Mouse (Mus musculus) activated CD4-positive, CD25-positive, alpha-beta regulatory T cell, adult 4 months (primary cell): ENCODE measurements around the gene Hoxd8. TPM values are rescaled to one million over a fixed set of nuclear protein-coding genes. Genes with fewer than 3 reads are reported as not detected.

Experiments used
- ATAC-seq: one replicate; pipeline ENCODE4 v1.8.0; 2017
- polyA plus RNA-seq, 2 experiments: library from polyadenylated mRNA; unstranded; fragments of 100-300 nt; shearing (Covaris generic); gene quantifications; one replicate each; pipeline ENCODE4 v1.2.1; 2017

The Hoxd8 gene
- polyA plus RNA-seq, 2 experiments from 2014 or later: not detected

DNA sequence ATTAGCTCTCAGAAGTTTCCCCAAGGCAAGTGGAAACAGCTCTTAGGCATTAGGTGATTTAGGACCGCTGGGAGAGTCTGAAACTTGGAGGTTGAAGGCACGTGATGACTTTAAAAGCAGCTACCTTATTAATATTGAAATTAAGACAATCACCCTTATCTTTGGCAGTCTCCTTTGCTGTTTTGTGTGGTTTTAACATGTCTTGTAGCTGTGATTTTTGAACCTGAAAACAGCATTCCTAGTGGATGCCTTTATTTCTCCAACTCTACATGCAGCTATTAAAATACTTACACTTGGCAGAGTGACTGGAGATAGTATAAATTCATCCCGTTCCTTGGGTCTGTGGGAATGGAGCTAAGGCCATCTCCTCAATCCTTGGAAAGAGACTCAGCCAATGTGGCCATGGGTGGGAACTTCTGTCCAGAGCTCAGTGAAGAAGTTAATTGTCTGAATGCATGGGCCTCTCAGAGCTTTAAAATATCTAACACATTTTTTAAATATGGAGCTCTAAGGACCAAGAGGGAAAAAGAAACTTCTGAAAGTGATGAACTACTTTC is 33.7 kb upstream of the Hoxd8 start:
- no peak for ATAC-seq

DNA sequence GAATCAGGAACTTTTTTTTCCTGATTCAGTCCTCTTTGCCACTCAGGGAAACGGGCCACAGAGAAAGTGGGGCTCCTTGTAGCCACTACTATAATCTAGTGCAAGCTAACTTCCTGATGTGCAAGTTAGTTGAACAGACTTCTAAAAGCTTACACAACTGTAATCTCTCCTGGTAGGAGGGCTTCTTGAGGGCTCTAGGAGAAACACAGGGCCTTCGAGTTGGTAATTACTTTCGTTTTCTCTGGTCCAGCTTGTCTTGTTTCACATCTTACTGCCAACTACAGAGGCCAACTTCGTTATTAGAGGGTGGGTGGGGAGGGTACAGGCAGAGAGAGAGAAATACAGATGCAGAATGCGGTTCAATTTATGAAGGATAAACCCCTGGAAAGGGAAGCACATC is 32.6 kb upstream of the Hoxd8 start:
- no peak for ATAC-seq

DNA sequence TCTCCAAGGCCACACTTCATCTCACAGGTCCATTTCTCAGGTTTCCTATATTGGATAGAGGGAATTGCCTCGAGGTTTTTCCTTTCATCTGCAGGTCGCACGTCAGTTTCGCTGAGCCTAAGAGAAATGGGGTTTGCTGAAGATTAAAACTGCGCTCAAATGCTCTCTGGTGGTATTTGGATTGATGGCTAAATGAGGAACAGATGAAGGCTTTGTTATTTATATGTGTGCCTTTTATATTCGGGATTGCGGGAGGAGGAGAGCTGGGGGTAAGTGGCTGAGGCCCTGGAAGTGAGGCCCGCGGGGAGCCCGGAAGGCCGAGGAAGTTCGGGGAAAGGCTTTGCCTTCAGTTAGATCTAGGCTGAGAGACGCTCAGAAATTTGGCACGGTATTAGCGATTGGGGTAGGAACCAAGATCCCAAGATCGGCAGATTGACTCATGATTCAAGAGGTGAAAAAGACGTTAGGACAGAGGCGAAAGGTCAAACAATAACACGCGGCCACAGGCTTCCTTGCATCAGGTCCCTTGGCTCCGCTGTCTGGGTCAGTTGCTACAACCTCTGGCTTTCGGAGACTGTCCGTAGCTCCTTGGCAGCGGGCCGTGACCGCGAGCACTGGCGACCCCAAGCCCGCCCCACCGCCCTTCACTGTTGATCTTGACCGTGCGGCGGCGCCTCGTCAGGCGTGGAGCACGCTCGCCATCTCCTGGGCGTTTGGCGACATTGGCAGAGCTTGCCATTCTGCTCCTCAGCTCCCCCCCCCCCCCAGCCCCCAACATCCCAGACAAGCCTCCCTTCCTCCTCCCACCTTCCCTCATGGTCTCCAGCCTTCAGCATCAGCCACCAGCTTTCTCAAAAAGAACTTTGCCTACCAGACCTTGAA is 31.7 kb upstream of the Hoxd8 start:
- no peak for ATAC-seq

DNA sequence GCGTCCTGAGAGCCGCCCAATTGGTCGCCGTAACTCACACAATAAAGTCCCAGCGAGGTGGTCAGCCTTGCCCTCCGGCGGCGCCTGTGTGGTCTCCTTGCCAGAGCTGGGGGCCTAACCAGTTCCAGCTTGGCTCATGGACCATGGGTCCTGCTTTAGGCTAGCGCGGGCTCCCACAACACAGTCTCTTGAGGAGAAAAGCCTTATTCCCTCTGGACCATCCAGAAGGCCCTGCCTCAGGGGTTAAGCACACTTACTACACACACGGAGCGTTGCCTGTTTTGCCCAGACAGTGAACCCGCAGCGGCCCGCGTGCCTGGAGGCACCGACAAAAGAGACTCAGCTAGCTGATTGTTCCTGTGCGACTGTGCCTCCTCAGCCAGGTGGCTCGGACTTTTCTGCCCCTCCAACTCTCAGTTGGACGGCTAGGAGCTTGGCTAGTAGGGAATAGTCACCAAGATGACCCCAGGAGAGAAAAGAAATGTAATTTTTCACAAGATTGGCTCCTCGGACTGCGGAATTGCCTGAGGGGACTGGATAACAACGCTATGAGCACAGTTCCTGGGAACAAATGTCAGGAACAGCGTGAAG is 30.5 kb upstream of the Hoxd8 start:
- ATAC-seq: no peak

DNA sequence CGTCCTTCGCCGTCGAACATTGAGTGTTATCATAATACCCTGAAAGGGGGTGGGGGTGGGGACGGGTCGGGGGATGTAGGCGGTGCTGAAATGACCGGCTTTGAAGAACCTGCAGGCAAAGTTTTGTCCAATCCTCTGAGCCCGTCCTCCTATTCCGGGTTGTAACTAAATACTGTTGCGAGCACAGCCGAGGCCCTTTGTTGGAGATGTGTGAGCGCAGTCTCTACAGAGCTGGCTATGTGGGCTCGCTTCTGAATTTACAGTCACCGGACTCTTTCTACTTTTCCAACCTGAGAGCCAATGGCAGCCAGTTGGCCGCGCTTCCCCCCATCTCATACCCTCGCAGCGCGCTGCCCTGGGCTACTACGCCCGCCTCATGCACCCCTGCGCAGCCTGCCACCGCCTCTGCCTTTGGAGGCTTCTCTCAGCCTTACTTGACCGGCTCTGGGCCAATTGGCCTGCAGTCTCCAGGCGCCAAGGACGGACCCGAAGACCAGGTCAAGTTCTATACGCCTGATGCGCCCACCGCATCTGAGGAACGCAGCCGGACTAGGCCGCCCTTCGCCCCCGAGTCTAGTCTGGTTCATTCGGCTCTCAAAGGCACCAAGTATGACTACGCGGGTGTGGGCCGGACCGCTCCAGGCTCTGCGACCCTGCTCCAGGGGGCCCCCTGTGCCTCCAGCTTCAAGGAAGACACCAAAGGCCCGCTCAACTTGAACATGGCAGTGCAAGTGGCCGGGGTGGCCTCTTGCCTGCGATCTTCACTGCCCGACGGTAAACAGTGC is 29.3 kb upstream of the Hoxd8 start, which contains the start of gene Hoxd12:
TSS of gene Hoxd12 (plus strand) at position 133 of the 785 bp plus-strand sequence.
- no peak for ATAC-seq

DNA sequence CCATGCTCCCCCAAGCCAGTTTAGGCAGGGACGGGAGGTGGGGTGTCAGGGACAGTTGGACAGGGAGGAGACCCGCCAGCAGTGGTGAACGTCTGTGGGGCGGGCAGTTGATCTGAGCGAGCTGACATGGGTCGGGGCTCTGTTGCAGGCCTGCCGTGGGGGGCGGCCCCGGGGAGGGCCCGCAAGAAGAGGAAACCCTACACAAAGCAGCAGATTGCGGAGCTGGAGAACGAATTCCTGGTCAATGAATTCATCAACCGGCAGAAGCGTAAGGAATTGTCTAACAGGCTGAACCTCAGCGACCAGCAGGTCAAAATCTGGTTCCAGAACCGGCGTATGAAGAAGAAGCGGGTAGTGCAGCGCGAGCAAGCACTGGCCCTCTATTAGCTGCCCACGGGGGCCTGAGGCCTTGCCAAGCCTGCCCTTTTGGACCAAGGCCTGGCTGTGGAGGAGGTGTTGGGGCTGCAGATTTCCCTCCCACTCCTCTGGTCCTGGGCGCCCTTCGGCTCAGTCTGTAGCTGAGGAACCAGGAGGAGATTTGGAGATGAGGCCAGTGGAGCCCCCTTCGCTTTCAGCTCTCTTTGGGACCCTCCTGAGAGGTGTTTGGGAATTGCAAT is 28.6 kb upstream of the Hoxd8 start:
- ATAC-seq: no peak

DNA sequence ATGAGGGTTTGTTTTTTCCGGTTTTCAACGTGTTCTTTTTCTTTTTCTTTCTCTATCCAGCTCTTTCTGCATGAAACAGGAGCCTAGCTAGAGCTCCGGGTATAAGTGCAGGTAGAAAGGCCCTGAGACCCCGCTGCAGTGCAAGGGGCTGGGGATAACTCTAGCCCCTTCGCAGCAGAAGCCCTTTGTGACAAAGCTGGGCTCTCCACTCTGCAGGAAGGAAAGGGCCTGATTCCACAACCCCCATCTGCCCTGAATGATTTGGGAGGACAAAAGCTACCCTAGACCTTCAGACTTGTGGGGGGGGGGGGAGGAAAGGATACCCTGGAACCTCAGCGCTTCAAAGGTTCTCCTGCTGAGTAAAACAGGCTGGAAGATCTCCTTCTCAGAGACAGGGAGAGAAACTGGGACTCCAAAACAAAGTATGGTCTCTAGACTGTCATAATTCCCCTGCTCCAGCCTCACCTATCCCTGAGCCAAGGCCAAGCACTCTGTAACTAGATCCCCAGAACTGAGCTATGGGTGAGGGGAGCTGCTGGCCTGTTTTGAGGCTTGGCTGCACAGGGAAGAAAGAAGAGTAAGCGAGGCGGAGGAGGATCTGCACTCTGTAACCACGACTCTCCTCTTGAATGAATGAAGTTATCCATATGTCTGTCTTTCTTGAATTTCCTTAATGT is 27.9 kb upstream of the Hoxd8 start:
- ATAC-seq: no peak

DNA sequence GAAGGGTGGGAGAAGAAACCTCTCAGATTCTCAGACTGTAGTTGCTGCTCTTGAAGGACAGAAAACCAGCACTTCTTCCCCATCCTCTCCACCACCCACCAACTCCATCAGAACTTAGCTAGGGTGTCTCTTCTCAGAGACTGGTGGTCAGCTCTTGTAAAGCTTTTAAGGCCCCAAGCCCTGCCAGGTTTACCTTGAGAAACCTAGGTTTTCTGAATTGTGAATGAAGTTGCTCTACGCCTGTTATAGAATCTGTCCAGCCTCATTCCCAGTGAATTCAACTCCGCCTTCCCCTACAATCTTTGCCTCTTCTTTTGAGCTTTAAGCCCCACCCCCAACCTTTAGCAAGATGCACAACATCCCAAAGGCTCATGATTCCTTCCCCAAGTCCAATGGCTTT is 27.3 kb upstream of the Hoxd8 start:
- ATAC-seq: no peak

DNA sequence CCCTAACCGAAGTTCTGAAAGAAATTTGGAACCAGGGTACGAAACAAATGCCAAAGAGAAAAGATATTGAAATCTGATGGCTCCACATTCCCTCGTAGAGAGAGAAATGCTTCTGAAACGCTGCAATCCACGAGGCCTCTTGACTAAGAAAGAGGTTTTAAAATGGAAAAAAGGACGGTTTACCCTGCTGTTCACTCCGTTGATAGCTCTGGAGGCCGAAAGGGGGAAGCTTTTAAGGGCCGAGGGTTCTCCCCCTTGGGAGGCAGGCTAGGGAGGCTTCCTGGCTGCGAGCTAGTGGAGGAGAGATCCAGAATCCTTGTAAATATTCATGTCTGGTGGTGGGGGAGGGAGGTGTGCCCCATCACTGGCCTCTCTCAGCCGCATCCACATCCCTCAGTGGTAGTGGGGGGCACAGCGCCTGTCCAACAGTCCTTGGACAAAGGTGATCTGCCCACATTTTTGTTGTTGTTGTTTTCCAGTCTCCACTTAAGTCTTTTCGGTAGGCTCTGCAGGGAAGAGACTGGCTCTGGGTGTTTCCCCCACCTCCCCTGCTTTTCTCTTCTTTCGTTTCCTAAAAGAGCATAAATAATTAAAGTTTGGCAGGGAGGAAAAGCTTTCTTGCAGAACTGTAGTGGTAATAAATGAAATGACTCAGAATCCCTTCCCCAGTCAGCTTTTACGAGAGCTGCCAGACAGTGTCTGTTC is 25.4 kb upstream of the Hoxd8 start, which contains the start of gene Hoxd11:
TSS of gene Hoxd11 (plus strand) at position 667 of the 705 bp plus-strand sequence.
- ATAC-seq: no peak

DNA sequence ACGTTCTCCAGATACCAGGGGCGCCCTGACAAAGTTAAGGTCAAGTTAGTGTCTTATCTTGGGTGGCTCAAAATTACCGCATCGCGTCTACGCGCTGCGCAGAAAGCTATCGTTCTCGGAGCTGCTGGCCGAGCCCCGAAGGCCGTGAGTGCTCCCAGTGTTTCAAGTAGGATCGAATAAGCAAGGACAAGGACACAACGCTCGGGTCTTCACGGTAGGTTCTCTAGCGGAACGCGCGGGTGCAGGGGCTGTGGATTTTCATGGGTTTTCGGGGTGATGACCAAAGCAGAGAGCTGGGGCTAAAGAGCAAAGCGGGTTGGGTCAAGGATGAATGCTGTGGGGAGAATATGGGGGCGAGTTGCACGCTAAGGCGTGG is 24.8 kb upstream of the Hoxd8 start:
- no peak for ATAC-seq

DNA sequence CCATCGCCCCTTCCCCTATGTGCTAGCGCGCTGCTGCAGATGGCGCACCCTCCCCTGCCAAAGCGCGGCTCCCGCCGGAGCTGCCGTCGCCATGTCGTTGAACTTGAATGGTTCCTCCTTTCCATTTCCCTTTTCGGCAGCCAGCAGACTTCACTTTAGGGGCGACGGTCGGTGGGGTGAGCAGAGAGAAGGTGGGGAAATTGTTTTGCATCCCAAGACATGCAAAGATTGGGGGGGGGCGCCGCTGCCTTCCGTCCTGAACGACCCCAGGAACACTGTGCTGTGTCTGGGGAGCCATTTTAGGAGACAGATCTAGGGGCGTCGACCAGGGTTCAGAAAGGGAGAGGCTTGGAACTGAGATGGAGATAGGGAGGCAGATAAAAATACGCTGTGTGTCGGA is 24.4 kb upstream of the Hoxd8 start:
- no peak for ATAC-seq

DNA sequence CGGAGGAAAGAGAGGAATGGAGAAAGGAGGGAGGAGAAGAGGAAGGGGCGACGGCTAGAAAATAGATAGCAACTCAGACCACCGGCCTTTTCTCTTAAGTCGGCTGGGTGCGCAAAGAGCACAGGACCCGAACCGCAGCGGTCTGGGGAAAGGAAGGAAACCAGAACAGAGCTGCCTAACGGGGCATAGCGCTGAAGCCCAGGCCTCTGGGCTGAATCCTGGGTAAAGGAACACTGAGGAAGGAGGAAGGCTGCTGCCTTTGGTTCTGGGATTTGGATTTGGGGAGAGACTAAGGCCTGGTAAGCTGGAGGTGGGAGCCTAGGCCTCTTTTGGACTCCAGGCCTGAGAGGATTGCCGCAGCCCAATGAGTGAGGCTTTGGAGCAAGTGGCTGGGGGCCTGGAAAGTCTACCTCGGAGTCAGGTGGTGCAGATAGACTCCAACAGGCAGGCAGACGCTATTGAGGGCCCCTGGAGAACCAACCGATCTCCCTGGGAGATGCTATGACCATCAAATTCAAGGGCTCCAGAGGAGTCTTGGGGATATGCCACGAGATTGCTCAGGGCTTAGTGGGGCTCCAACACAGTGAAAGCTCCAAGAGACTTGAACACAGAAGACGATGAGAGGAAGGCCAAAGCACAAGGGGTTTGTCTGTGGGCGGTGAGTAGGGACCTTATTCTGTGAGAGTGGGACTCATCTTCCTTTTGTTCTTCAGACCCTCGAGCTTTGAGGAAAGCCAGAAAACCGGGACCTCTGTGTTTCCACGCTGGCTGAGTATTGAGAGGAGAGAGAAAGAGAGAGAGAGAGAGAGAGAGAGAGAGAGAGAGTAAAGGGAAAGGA is 23.6 kb upstream of the Hoxd8 start:
- ATAC-seq: no peak

DNA sequence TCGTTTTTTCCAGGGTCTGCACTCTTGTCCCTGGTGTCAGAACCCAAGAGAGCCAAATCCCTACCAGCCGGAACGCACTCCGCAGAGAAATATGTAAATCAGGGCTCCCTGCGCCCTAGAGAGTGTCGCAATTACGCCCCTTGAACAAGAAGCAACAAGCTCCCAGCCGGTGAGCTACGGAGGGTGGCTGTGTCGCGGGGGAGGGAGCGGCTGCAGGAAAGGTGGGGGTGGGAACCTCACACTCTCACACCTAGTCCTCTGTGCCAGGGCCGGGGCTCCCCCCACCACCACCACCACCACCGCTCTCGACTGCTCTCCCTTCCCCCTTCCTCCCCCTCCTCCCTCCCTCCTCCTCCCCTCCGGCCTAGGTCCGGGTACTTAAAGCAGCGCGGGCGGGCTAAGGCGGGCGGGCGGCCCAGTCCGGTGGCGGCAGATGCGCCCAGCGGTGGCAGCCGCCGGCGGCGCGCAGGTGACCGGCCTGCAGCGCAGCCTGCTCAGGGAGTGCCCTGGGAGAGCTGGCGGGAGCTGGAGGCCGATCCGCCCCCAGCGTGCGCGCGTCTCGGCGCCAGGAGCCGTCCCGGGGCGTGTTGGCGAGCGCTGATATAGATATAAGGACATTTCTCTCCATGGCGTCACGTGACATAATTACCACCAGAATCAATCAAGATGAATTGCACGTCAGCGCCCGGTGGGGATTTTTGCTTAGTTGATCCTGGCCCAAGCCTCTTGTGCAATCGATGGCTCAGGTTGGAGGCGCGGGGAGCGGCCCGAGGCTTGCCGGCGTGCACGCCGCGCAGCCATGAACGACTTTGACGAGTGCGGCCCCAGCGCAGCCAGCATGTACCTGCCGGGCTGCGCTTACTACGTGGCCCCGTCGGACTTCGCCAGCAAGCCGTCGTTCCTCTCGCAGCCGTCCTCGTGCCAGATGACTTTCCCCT is 22.6 kb upstream of the Hoxd8 start:
- ATAC-seq: no peak

DNA sequence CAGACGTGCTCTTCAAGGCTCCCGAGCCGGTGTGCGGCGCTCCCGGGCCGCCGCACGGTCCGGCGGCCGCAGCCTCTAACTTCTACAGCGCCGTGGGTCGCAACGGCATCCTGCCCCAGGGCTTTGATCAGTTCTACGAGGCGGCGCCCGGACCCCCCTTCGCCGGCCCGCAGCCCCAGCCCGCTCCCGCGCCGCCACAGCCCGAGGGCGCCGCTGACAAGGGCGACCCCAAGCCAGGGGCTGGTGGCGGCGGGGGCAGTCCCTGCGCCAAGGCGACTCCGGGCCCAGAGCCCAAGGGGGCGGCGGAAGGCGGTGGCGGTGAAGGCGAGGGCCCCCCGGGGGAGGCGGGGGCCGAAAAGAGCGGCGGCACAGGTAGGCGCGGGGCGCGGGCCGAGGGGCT is 21.6 kb upstream of the Hoxd8 start:
- no peak for ATAC-seq

DNA sequence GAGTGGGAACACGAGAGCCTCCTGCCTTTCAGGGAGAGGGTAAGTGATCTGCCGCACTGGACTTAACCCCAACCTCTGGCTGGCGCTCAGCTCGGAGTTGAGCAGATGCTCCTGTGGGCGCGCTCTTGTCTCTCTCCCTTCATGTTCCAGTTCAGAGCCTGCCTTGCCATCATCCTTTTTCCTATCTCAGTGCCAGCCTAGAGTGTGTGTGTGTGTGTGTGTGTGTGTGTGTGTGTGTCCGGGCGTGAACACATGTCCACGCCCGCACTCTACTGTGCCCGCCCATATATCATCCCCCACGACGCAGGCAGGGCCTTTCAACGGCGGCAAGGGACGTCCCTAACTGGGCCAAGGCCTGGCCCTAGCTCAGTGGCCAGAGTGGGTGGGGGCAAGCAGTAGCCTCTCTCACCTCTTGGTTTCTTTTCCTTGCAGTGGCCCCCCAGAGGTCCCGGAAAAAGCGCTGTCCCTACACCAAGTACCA is 20.9 kb upstream of the Hoxd8 start:
- ATAC-seq: no peak

DNA sequence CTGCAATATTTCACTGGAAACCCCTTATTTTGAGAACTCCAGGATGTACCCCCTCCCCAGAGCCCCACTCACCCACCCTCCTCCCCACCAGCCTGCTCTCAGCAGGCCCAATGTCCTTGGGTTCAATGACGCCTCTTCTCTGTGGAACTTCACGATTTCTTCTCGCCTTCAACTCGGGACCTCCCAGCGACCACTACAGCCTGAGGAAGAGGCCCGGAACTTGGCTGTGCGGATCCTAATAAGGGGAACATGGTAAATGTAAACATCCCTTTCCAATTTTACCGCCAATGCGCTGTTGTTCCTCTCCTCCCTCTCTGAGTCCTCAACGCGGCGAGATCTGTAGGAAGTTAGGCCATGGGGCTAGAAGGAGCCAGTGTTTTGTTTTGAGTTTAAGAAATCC is 20.3 kb upstream of the Hoxd8 start:
- ATAC-seq: no peak

DNA sequence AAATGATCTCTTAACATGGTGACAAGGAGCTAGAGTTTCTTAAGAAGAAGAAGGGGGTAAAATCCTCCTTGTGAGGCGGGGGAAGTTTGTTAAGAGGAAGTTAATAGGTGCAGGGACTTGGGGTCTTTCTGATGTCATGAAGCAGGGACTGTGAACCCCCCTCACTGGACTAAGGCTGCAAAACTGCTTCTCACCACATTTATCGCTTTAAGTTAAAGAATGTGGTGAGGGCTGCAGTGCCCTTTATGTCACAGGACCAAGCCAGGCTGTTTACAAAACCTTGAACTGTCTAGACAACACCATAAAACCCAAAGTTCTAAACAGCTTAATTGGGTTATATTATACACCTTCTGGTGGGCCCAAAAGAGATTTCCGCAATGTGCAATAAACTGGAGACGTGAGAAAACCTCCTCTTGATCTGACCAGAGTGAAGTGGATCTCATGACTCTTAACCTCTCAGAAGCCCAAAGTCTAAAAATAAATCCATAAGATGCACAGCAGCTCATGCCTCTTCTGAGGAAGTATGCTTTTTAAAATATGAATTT is 19.3 kb upstream of the Hoxd8 start:
- ATAC-seq: no peak

DNA sequence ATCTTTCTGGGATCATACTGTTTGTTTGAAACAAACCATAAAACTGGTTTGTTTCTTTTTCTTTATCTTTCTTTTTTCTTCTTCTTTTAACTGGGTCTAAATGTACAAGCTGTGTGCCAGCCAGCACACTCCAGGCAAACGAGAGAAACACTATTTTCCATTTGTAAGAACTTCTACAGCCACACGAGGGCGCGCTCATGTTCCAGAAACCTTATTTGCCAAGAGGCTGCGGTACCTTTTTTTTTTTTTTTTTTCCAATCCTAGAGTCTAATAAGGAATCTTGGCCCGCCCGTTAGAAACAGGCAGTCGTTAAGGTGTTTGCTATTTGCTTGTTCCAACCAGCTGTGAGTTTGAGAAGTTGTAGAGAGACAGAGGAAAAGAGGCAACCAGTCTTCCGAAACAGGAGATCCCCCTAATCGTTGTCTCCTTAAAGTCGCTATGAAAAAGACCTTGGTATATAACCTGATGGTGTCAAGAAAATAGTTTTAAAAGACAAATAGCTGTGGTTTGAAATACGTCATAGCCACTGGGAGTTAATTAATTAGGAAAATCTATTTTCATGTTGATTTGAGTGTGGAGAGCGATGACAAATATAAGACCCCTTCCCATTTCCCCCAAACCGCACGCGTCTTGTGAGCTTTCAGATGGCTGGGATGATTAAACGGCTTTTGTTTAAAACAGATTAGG is 18.0 kb upstream of the Hoxd8 start:
- no peak for ATAC-seq
